Mouse (Mus musculus): Measurements from ENCODE around the gene Tacc3.

DNA sequence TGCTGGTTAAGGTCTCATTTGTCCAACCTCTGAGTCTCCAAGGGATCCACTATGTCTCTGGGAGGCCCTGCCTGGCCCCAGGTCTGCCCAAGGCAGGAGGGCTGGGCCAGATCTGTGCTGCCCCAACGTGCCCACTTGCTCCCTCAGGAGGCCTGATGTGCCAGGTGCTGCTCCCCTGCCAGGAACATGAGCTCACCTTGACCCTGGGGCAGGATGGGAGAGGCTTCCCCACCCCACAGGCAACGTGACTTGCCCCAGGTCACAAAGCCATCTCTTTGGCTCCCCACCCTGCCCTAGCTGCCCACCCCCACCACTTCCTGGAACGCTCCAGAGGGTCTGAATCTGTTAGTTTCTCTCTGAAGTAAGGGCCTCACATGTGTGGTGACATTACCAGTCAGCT, 23.1 kb downstream of the Tacc3 start:
- TF ChIP-seq CTCF (IDR thresholded peaks at IDR 0.05; ENCODE audit: low read depth, low read length) (no peak), POLR2A (IDR thresholded peaks at IDR 0.05; ENCODE audit: insufficient read depth, low read length) (no peak)

Data from ES-Bruce4 (cell line).